Mouse (Mus musculus): ENCODE results near the gene Ankfy1.
"Not testable (repeated sequence)": the region's sequence is repeated elsewhere in the genome, so short reads cannot be mapped to it uniquely, and the experiment has no call there.

Gene Ankfy1

DNA sequence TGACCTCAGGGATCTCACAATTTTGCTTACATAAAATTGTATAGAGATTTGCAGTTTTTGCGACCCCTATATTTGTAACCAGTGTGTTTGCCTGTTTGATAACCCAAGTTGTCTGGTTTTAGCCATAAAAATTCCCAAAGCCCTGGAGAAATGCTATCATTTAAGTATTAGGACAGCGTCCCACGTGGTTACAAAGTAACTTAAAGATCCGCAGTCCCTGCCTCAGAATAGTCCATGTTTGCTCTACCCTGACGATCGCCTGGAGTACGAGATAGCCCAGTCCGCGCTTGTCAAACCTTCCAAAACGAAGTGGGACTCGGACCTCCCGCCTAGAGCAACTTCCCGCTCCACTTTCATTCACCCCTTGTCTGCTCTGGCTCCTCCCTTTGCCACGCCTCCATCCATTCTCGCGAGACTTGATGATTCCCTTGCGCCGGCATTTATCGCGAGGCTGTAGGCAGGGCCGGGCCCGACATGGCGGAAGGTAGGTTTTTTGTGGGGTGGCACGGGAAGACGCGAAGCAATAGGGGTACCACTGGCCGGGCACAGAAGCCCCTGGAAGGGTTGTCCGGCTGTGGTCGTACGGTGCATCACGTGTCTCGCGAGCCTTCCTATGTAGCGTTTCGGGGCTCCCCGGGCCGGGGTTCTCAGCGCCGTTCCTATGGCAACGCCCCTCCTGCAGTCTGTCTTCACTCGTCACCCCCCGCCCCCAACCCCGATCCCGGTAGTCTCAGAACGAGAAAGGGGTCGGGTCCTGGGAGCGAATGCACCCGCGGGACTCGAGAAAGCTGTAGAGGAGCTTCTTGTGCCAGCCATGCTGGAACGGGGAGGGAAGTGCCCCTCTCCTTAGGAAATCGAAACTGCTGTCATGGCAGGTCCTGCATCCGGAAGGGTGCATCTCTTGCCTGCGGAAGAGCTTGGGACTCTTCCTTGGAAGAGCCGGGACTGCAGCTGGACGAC, at the start of gene Ankfy1:
Ankfy1 (plus strand) TSS at position 456 of the 960 bp plus-strand sequence.
- peak; percentile 89 to 95 for DNase-seq (ENCODE audit: low spot score in 2 of 2)

DNA sequence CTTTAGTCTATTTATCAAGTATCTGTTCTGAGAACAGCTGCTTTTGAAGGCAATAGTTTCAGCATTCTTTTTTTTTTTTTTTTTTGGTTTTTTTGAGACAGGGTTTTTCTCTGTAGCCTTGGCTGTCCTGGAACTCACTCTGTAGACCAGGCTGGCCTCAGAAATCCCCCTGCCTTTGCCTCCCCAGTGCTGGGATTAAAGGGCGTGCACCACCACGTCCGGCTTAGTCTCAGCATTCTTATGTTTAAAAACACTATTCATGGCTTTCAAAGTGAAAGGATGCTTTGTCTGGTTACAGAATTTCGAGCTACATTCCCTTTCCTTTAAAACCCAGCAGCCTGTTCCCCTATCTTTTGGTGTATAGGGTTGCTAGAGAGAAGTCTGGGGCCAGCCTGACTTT, 47.1 kb upstream of the Ankfy1 start:
- DNase-seq (ENCODE audit: low spot score in 2 of 2) = no peak

DNA sequence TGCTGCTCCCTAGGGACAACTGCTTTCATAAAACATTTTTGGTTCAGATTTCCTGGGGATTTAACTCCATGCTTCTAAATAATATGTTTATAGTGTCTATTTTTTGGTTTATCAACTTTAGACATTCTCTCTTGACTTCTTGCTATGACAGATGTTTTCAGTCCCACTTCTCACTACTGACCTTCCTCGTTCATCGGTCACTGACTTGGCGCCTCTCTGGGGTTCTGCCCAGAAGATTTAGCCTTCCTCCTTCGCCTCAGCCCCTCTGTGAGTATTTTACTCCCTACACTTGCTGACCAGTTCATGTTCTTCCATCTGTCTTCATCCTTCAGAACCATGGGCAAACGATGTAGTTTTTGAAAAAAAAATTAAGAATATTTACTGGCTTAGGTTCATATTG, 44.4 kb upstream of the Ankfy1 start:
- no peak for DNase-seq (ENCODE audit: low spot score in 2 of 2)

DNA sequence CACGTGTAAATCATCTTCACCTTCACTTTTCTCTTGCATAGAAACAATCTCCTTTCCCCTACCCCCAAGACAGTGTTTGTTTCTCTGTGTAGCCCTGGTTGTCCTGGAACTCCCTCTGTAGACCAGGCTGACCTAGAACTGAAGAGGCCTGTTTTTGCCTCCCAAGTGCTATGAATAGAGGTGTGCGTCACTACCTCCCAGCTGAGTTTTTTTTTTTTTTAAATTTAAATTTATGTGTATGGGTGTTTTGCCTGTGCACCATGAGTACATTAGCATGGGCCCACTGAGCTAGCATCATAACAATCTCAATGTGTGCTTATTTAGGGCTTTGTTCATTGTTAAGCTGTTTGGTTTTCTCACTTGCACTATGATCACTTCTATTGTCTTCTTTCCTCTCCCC, 39.5 kb upstream of the Ankfy1 start:
- no peak for DNase-seq (ENCODE audit: low spot score in 2 of 2)

DNA sequence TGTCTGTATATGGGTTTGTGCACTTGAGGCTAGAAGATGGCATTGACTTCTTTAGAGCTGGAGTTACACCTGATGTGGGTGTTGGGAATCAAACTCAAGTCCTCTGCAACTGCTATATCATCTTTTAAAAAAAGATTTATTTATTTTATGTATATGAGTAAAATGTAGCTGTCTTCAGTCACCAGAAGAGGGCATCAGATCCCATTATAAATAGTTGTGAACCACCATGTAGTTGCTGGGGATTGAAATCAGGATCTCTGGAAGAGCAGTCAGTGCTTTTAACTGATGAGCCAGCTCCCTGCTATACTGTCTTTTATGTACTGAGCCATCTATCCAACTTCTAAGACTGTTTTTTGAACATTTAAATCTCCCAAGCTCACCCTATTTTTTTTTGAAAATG, 29.9 kb upstream of the Ankfy1 start:
- no peak for DNase-seq (ENCODE audit: low spot score in 2 of 2)

DNA sequence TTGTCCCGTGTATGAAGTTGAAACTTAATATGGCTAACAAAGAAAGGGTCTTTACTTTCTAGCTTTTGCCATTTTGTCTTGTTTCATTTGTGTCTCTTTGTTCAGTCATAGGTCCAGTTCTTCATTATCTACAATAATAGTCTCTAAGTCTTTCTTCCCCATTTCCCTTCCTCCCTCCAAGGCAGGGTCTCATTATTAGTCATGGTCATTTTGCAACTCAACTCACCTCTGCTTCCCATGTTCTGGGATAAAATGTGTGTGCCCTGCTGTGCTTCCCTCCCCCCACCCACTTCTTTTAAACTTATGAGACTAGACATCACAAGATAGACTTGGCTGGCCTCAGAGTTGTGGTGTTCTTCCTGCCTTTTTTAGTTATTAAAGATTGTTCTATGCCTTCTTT, 29.4 kb upstream of the Ankfy1 start:
- no peak for DNase-seq (ENCODE audit: low spot score in 2 of 2)

DNA sequence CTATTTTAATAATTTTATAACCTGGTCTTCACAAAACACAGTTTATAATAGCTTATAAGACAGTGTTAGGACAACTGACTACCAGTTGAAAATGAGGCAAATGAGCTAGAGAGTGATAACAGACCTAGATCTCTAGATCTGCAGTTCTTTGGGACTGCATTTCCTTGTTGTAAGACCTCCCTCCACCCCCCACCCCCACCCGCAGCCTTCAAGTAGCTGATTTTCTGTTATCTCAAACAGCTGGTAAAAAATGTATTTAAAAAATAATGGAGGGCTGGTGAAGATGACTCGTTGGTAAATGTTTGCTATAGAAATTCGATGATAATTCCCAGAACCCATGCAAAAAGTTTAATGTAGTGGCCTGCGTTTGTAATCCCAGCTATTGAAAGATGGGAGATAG, 25.2 kb upstream of the Ankfy1 start:
- no peak for DNase-seq (ENCODE audit: low spot score in 2 of 2)

DNA sequence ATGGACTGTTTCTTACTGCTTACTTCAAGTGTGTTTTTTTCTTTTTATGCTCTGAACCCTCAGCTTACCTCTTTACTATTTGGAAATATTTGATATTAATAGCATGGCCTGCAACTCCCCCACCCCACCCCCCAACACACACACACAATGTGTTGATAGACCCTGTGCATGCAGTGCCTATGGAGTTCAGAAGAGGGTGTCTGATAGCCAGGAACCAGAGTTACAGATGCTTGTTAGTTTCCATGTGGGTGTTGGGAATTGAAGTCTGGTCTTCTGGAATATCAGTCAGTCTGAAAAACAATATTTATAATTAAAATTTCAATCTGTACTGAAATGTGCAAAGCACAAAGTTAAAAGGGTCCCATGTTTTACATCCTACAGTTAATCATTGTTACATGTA, 19.2 kb upstream of the Ankfy1 start:
- no peak for DNase-seq (ENCODE audit: low spot score in 2 of 2)

DNA sequence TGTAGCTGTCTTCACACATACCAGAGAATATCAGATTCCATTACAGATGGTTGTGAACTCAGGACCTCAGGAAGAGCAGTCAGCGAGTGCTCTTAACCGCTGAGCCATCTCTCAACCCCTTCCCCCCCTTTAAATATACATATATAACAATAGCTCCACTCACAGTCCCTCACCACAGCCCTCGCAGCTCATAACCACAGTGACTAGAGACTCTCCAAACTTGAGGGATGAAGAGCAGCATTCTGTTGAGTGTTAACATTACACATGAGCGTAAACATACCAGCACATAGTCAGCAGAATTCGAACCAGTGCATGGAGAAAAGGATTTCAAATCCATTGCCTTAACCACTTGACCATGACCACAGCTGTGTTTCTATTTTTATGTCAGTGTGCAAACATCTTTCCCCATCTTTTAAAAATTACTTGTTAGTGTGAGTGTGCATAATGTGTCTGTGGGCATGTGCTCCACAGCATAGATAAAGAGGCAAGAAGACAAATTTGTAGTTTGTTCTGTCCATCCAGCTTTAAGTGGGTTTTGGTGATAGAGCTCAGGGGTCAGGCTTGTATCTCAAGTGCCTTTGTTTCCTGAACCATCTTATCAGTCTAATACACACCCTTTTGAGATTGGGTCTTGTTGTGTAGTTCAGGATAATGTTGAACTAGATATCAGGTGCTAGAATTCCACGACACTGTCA, 18.4 kb upstream of the Ankfy1 start:
- DNase-seq (ENCODE audit: low spot score in 2 of 2) = no peak

DNA sequence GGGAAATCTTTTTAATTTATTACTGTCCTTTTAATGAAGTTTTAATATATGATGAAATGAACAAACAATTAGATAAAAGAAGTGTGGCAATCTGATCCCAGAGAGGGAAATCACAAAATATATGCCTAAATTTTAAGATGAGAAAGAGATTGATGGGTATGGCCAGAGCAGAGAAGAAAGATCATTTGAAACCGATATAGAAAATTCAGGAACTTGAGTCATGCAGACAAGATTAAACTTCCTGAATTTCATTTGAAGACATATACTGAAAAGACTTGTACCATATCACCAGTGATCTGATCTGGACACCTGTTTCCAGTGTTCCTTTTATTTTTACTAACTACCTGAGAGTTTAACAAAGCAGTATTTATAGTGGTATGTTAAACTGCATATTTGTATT, 17.4 kb upstream of the Ankfy1 start:
- no peak for DNase-seq (ENCODE audit: low spot score in 2 of 2)

DNA sequence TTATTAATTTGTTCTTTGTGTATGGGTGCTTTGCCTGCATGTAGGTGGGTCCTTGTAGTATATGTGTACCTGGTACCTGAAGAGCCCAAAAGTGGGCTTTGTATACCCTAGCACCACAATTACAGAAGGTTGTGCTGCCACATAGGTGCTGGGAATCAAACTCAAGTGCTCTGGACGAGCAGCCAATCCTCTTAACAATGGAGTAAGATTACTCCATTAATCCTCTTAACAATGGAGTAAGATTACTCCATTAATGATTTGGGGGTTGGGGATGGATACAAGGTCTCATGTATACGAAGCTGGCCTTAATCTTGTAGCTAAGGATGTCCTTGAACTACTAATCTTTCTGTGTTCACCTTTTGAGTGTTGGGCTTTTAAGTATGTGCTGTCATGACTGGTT, 14.5 kb upstream of the Ankfy1 start:
- DNase-seq (ENCODE audit: low spot score in 2 of 2) = no peak

DNA sequence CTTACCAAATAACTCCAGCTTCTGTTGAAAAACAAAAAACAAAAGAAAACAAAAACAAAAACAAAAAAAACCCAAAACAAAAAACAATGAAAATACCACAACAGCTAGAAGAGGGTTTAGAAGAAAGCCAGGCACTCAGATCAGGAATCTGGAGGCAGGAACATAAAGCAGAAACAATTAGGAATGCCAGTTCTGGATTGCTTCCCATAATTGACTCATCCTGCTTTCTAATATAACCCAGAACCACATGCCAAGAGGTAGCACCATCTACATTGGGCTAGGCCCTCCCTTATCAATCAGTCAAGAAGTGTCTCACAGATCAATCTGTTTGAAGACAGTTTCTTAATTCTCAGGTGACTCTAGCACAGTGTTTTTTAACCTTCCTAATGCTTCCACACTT, 9.1 kb upstream of the Ankfy1 start:
- DNase-seq (ENCODE audit: low spot score in 2 of 2) = no peak

DNA sequence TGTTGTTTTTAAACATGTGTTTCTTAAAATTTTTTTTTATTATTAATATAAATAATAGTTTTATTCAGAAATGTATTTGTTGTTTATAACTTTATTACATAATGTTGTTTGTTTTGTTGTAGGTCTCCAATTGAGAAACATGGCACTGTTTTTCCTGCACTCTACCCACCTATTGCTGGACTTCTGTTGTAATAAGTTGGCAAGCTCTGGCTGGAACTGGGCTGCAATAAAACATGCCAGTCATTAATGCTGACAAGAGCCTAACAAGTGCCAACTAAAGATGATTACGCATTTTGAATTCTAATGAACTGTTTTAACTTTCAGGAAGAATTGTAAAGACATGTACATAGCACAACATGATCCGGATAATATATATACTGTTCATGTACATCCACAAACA, 6.4 kb upstream of the Ankfy1 start:
- DNase-seq (ENCODE audit: low spot score in 2 of 2) = no peak

DNA sequence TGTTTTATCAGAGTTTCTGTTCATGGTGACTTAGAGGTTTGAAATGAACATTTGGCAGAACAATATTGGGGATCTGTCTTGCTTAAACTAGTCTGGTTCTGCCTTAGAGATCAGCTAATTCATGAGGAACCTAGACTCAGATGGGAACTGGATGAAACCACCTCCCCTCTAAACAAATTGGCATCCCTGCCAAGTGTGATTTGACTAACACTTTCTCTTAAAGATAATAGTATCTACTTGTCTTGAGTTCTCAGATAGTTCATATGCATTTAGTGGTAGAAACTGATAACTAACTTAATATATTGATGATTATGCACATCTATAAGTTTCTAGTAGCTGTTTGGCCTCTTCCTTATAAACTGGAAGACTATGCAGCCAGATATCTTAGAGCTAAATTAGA, 3.1 kb upstream of the Ankfy1 start:
- no peak for DNase-seq (ENCODE audit: low spot score in 2 of 2)

DNA sequence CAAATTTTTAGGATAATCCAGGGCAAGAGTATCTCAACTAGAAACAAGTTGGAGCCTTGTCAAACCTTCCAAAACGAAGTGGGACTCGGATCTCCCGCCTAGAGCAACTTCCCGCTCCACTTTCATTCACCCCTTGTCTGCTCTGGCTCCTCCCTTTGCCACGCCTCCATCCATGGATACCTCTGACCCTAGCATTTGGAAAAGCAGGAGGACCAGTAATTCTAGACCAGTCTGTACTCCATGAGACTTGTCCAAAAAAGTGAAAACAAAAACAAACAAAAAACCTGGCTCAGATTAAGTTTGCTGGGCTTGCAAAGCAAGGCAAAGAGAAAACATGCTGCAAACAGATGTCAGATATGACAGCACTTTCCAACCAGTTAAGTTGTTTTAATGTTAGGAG, 1.6 kb upstream of the Ankfy1 start:
- no peak for DNase-seq (ENCODE audit: low spot score in 2 of 2)

DNA sequence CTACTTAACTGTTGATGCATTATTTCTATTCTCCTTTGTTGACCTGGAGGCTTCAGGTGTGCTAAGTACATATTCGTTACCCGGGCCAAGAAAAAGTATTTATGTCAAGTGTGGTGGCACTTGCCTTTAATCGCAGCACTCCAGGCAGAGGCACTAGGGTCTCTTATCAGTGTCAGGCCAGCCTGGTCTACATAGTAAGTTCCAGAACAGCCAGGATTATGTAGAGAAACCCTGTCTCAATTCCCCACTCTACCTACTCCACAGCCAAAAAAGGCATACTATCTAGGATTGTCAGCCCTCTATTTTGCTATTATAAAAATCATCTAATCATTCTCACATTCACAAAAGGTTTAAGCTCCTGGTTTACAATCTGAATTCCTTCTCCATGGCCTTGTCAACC, 691 bp upstream of the Ankfy1 start:
- DNase-seq (ENCODE audit: low spot score in 2 of 2) = no peak

DNA sequence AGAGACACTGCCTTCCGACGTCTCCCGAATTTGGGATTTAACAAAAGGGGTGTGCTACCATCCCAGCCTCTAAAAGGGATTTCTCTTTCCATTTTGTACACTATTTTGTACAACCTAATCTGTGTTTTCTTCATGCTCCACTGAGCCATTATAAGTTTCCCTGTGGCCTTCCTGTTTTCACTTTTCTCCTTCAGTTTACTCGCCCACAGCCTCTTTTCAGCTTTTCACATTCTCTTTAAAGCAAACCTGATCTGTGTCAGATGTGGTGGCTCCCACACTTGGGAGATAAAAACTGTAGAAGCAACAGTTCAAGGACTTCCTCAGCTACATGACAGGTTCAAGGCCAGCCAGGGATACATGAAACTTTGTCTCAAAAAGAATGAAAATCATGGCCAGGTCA, 2.5 kb downstream of the Ankfy1 start:
- DNase-seq (ENCODE audit: low spot score in 2 of 2) = no peak

DNA sequence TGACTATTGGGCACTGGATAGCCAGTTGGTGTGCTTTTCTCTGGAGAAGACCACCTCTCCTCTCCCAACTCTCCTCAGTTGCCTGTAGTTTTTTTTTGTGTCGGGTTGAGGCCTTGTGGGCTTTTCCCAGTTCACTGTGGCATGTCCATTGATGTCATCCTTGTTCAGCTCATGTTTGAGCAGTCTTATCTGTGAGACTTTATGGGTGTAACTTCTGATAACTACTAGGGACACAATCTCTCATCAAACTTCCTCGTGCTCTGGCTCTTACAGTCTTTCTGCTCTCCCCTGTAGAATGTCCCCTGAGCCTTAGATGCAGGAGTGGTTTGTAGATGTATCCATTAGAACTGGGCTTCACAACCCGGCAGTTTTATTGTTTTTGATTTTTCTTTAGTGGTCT, 5.2 kb downstream of the Ankfy1 start:
- no peak for DNase-seq (ENCODE audit: low spot score in 2 of 2)

DNA sequence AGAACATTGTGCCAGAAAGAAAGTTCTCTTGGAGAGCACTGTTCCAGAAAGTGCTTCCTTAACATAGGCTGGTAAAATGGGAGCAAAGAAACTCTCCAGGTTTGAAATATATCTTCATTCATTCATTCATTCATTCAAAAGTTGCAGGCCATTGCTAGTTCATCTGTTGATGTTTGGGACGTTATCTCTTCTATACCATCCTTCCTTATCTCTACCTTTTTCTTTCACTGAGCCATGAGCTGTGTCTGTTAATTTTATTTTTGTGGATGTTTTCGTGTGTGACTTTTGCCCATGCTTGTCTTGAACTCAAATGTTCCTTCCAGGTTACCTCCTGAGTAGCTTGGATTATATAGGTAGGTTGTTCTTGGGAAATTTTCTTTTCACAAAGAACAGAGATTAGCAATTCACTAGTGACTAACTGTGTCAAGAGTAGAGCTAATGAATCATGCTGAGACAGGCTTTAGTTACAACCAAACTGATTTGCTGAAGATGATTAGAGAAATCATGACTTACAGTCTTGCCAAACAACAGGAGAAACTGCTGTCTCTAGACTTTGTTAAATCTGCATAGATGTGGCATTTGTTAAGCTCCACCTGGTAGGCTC, 6.7 kb downstream of the Ankfy1 start:
- DNase-seq (ENCODE audit: low spot score in 2 of 2) = no peak

DNA sequence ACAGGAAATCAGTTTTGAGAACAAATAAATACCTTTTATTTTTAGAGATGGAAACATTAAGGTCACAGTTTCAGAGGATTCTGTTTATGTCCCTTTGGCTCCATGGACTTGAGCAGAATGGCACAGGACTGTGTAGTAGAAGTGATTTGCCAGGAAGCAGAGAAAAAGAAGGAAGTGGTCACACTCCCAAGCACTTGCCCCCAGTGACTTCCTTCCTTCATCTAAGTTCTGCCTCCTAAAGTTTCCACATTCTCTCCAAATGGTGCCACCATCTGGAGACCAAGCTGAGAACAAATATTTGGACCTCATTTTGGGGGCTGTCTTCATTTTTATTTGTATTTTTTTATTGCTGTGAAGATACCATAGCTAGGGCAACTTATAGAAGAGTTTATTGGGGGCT, 7.5 kb downstream of the Ankfy1 start:
- no peak for DNase-seq (ENCODE audit: low spot score in 2 of 2)

DNA sequence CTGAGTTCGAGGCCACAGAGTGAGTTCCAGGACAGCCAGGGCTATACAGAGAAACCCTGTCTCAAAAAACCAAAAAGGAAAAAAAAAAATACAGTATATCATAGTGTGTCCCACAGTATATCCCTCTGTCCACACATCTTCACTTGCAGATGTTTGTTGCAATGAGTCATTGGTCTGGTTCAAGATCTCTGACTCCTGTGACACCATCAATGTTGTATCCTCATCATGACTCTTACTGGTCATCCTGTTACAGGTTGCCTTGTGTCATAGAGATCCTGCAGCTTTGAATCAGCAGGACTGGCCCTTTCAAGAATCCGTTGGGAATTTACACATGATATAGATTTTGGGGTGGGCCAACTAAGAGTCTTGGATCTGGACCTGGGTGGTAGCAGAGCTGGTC, 15.3 kb downstream of the Ankfy1 start:
- DNase-seq (ENCODE audit: low spot score in 2 of 2) = not testable (repeated sequence)

DNA sequence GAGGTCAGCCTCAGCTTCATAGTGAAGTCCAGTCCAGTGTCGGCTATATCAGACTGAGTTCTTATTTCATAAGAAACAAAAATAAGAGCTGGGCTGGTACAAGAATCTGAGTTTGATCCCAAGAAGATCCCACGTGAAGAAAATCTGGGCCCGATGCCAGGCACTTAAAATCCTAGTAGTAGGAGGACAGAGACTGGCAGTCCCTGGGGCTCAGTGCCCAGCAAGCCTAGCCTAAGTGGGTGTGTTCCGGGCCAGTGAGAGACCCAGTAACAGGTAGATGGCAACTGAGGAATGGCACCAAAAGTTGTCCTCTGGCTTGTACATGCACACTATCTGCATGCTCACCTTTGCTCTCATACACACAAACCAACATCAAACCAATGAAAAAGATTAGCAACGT, 22.9 kb downstream of the Ankfy1 start:
- peak in 1 of 2 experiments; percentile 37 for DNase-seq (ENCODE audit: low spot score in 2 of 2)

DNA sequence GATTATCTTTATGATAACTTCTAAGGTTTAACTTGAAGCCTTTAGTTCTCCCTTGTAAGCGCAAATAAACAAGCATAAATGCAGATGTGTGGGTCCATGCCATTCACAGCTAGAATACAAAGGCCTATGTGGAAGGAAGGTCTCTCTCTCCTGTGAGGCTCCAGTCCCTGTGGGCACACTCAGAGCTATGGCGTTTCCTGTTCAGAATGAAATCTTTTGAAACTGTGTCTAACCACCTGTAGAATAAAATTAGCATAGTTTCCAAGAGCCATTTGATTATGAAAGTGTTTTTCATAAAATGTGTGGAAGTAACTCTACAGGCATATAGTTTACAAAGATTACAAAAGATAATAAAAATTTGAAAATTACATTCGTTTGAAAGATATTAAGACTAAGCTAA, 28.4 kb downstream of the Ankfy1 start:
- no peak for DNase-seq (ENCODE audit: low spot score in 2 of 2)
